Mouse (Mus musculus): Measurements from ENCODE around the gene Tigit.

DNA sequence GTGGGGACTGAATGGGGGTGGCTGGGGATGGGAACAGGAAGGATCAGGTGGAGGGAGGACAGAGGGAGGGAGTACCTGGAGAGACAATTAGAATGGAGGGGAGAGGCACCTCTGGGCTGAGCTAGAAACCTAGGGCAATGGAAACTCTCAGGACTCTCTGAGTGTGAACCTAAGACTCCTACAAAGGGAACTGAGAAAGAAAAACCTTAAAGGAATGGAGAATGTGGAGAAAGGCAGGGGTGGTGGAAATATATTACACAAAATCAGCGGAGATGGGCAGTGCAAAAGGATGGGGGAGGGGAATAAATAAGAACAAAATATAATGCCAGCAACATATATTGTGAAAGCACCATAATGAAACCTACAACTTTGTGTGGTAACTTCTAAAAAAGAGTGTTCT lies 8.0 kb upstream of the Tigit start:
- TF ChIP-seq CTCF (IDR thresholded peaks at IDR 0.05; ENCODE audit: low read depth, low read length) (no peak), TAL1 (conservative IDR thresholded peaks at IDR 0.05; ENCODE audit: low read depth, low read length) (no peak)
